Mouse (Mus musculus) gastrocnemius, postnatal 10 days (tissue): ENCODE data around the gene Dgcr6. TPM values are rescaled to one million over a fixed set of nuclear protein-coding genes. Genes with fewer than 3 reads are reported as not detected.
A peak's percentile ranks its signal among the peaks of the same experiment; 100 is the strongest.

ENCODE experiments used
- DNase-seq: peaks from one replicate; pipeline ENCODE4 v3.0.0; 2021; ENCODE audit warnings: mixed read lengths
- total RNA-seq, 2 experiments: library from RNA; stranded (reverse); gene quantifications; 2 replicates each; pipeline ENCODE4 v1.2.3; 2021

Dgcr6 gene
- total RNA-seq, 2 experiments from 2014 or later = 25.8 to 28.8 TPM

- DNase-seq = peak; percentile 53
These were observed 66.5 kb downstream of the Dgcr6 start for GRCm38 (mm10) chr16:18119031-18119730.

Other genes with a start within 250 kb of the Dgcr6 start
- not detected for gene B830017H08Rik, start 219.7 kb upstream of the Dgcr6 start, total RNA-seq
- 1 to 10 TPM; 1.0 to 2.1 TPM for gene Car15, start 214.5 kb upstream of the Dgcr6 start, total RNA-seq
- gene Gm20518, start 161.2 kb upstream of the Dgcr6 start, total RNA-seq = under 1 TPM; 0.09 to 0.14 TPM
- under 1 TPM in 1 of 2 experiments, not detected in 1; 0.14 TPM for gene Tssk1, start 158.6 kb upstream of the Dgcr6 start, total RNA-seq
- 10 to 100 TPM; 36.7 to 40.4 TPM for gene Dgcr2, start 154.3 kb upstream of the Dgcr6 start, total RNA-seq
- not detected for gene Tssk2, start 154.2 kb upstream of the Dgcr6 start, total RNA-seq
- 10 to 100 TPM; 11.0 to 13.8 TPM for gene Ess2, start 141.5 kb upstream of the Dgcr6 start, total RNA-seq
- not detected for gene Gsc2, start 137.8 kb upstream of the Dgcr6 start, total RNA-seq
- gene Slc25a1, start 124.6 kb upstream of the Dgcr6 start, total RNA-seq = 10 to 100 TPM in 1 of 2 experiments, 1 to 10 TPM in 1; 9.9 to 11.5 TPM
- gene Vpreb2, start 72.4 kb upstream of the Dgcr6 start, total RNA-seq = under 1 TPM in 1 of 2 experiments, not detected in 1; 0.41 TPM
- gene Prodh, start 37.3 kb downstream of the Dgcr6 start, total RNA-seq = 1 to 10 TPM; 2.6 to 3.8 TPM
- gene Rtn4r, start 74.8 kb downstream of the Dgcr6 start, total RNA-seq = under 1 TPM; 0.38 to 0.52 TPM
- not detected for gene Ccdc188, start 165.0 kb downstream of the Dgcr6 start, total RNA-seq
- gene Zdhhc8, start 182.3 kb downstream of the Dgcr6 start, total RNA-seq = 10 to 100 TPM; 26.3 to 29.7 TPM
- gene Trmt2a, start 195.8 kb downstream of the Dgcr6 start, total RNA-seq = 10 to 100 TPM; 15.3 to 21.2 TPM
- gene Ranbp1, start 195.9 kb downstream of the Dgcr6 start, total RNA-seq = 10 to 100 TPM; 52.4 to 72.0 TPM
- not detected for gene Gm49776, start 205.5 kb downstream of the Dgcr6 start, total RNA-seq
- 10 to 100 TPM; 23.6 to 33.4 TPM for gene Dgcr8, start 236.4 kb downstream of the Dgcr6 start, total RNA-seq